Mouse (Mus musculus): ENCODE measurements around the gene Zeb2. TPM values are rescaled to one million over a fixed set of nuclear protein-coding genes. Genes with fewer than 3 reads are reported as not detected.

Zeb2 gene
- polyA plus RNA-seq, 1 experiment from 2014 or later = 32.8 TPM

DNA sequence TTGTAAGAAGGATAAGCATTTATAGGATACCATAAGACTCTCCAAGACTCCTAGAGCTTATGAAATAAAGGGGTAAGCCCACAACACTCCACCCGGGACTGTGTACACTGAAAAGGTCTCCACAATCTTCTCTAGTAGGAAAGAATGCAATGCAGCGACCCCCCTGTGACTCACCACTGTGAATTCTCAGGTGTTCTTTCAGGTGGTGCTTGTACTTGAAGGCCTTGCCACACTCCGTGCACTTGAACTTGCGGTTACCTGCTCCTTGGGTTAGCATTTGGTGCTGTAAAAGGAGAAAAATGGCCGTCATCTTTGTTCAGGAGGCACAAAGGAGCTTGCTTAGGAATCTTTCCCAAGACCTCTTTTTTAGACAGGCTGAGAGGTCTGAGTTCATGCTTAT, 118.5 kb downstream of the Zeb2 start:
- no peak overlapping the region for H3K4me3 ChIP-seq (ENCODE audit: low read depth, low read length)
- no peaks in the 10 kb centered on the region for H3K9me3 ChIP-seq (ENCODE audit: control insufficient read depth, low read length)
- H3K27me3 ChIP-seq (replicated peaks; ENCODE audit: control insufficient read depth, insufficient read depth, low read length) = no peaks in the 10 kb centered on the region
- no peak for ATAC-seq (replicated peaks; ENCODE audit: low FRiP score)
- no peak for DNase-seq (ENCODE audit: low spot score)
- WGBS = 92% methylated on average over 5 of the region's 5 CpGs
- H3K4me1 ChIP-seq (replicated peaks; ENCODE audit: control insufficient read depth, insufficient read depth, low read length) = no peaks in the 10 kb centered on the region
- H3K27ac ChIP-seq (ENCODE audit: low read depth, low read length) = no peak overlapping the region
- H3K9ac ChIP-seq (ENCODE audit: low read depth, low read length) = no peak overlapping the region
- H3K4me2 ChIP-seq = no peak overlapping the region
- H3K36me3 ChIP-seq (ENCODE audit: control insufficient read depth, insufficient read depth, low read length) = peaks cover 37% of the 10 kb centered on the region

DNA sequence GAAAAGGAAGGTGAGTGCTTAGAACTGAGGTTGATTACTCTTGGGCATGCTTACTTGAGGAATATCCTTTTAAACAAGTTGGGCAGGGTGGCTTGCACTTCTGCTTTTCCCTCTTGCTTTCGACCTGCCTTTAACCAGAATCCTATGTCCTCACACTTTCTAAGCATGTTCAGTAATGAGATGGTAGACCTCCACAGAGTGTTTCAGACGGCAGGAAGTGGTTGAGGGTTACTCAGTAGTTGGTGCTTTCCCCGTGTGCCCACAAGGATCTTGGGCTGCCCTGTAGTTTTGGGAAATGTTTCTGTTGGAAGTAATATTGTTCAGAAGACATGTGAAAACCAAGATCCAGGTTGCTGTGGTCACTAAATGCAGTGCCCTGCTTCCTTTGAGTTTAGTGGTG, 135.5 kb downstream of the Zeb2 start:
- 49% methylated on average over 3 of the region's 3 CpGs for WGBS
- Histone ChIP-seq H3K27ac (ENCODE audit: low read depth, low read length) (no peak overlapping the region), H3K36me3 (ENCODE audit: control insufficient read depth, insufficient read depth, low read length) (no peaks in the 10 kb centered on the region), H3K9me3 (ENCODE audit: control insufficient read depth, low read length) (no peaks in the 10 kb centered on the region), H3K4me1 (replicated peaks; ENCODE audit: control insufficient read depth, insufficient read depth, low read length) (peaks cover 9% of the 10 kb centered on the region), H3K27me3 (replicated peaks; ENCODE audit: control insufficient read depth, insufficient read depth, low read length) (no peaks in the 10 kb centered on the region), H3K9ac (ENCODE audit: low read depth, low read length) (no peak overlapping the region), H3K4me2 (no peak overlapping the region), H3K4me3 (ENCODE audit: low read depth, low read length) (no peak overlapping the region)
- DNase-seq (ENCODE audit: low spot score) = no peak
- no peak for ATAC-seq (replicated peaks; ENCODE audit: low FRiP score)

DNA sequence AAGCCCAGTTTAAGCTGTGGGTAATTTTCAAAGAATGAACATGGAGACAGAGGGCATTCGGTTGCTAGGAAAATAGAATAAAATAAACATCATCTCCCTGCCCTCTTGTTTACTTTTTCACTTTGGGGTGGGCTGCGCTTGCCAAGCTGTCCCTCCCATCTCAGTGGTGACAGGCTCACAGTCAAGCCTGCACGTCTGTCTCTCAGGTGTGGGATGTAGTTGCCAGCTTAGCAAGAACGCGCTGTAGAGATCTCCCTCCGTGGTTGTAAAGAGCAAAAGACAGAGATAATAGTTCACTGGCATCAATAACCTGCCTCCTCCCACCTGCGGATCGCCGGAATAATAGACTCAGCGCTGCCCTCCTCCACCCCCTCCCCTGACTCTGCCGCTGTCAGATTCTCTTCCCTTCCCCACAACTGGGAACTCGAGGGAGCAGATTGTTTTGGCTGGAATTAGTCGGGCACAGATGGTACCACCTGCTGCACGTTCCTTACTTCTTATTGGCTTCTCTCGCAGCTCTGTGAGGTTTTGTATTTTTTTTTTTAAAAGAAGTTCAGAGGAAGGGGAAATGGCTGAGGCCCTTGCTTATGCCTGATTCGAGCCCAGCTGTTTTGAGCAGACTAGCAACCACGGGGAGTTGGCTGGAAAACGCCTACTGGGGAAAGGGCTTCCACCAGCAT, 138.0 kb downstream of the Zeb2 start:
- Histone ChIP-seq H3K27me3 (replicated peaks; ENCODE audit: control insufficient read depth, insufficient read depth, low read length) (no peaks in the 10 kb centered on the region), H3K9ac (ENCODE audit: low read depth, low read length) (no peak overlapping the region), H3K4me2 (peak overlapping the region; percentile 57), H3K9me3 (ENCODE audit: control insufficient read depth, low read length) (no peaks in the 10 kb centered on the region), H3K4me3 (ENCODE audit: low read depth, low read length) (peak overlapping the region; percentile 21; the same call in 1 of the 2 replicates), H3K27ac (ENCODE audit: low read depth, low read length) (no peak overlapping the region), H3K4me1 (replicated peaks; ENCODE audit: control insufficient read depth, insufficient read depth, low read length) (peaks cover 9% of the 10 kb centered on the region), H3K36me3 (ENCODE audit: control insufficient read depth, insufficient read depth, low read length) (no peaks in the 10 kb centered on the region)
- WGBS = 10% methylated on average over 18 of the region's 18 CpGs
- no peak for ATAC-seq (replicated peaks; ENCODE audit: low FRiP score)
- no peak for DNase-seq (ENCODE audit: low spot score)

DNA sequence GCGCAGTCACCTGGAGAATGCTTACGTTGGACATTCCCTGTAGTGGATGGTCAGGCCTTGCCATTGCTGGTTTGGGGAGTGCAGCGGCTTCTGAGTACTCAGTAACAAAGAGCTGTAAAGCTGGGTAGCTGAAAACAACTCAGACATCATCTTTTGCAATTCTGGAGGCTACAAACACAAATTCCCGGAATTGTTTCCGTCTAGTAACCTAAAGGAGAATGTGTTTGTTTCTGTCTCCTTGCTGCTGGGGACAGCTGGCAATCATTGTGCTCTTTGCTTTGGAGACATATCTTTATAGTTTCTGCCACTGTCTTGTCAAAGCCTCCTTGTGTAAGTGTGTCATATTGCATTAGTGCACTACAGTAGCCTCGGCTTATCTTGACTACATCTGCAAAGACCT, 139.2 kb downstream of the Zeb2 start:
- ATAC-seq (replicated peaks; ENCODE audit: low FRiP score) (no peak), DNase-seq (ENCODE audit: low spot score) (no peak)
- no peak overlapping the region for H3K9ac ChIP-seq (ENCODE audit: low read depth, low read length)
- no peaks in the 10 kb centered on the region for H3K36me3 ChIP-seq (ENCODE audit: control insufficient read depth, insufficient read depth, low read length)
- no peak overlapping the region for H3K4me3 ChIP-seq (ENCODE audit: low read depth, low read length)
- peaks cover 9% of the 10 kb centered on the region for H3K4me1 ChIP-seq (replicated peaks; ENCODE audit: control insufficient read depth, insufficient read depth, low read length)
- H3K27me3 ChIP-seq (replicated peaks; ENCODE audit: control insufficient read depth, insufficient read depth, low read length) = no peaks in the 10 kb centered on the region
- H3K4me2 ChIP-seq = no peak overlapping the region
- H3K9me3 ChIP-seq (ENCODE audit: control insufficient read depth, low read length) = no peaks in the 10 kb centered on the region
- WGBS = 80% methylated on average over 6 of the region's 6 CpGs
- no peak overlapping the region for H3K27ac ChIP-seq (ENCODE audit: low read depth, low read length)

DNA sequence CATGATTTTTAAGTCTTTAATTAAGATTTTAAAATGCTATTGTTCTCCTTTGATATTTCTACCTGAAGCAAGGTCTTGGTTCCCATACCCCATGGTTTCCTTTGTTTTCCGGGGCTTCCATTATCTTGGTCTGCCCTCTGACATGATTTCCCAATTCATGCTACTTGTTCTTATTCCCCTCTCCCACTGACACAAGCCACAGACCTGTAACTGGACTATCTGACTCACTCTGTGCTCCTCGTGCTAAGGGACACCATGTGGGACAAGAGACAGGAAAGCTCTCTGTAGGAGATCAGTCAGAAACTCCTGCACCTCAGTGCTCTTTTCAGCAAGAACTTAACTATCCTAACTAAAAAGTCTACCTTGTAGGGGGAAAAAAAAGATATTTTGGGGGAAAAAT, 139.6 kb downstream of the Zeb2 start:
- WGBS = 54% methylated on average over 2 of the region's 2 CpGs
- DNase-seq (ENCODE audit: low spot score) (no peak), ATAC-seq (replicated peaks; ENCODE audit: low FRiP score) (no peak)
- no peak overlapping the region for H3K4me2 ChIP-seq
- no peak overlapping the region for H3K4me3 ChIP-seq (ENCODE audit: low read depth, low read length)
- H3K36me3 ChIP-seq (ENCODE audit: control insufficient read depth, insufficient read depth, low read length) = no peaks in the 10 kb centered on the region
- H3K27me3 ChIP-seq (replicated peaks; ENCODE audit: control insufficient read depth, insufficient read depth, low read length) = no peaks in the 10 kb centered on the region
- H3K4me1 ChIP-seq (replicated peaks; ENCODE audit: control insufficient read depth, insufficient read depth, low read length) = peaks cover 9% of the 10 kb centered on the region
- H3K27ac ChIP-seq (ENCODE audit: low read depth, low read length) = no peak overlapping the region
- no peaks in the 10 kb centered on the region for H3K9me3 ChIP-seq (ENCODE audit: control insufficient read depth, low read length)
- no peak overlapping the region for H3K9ac ChIP-seq (ENCODE audit: low read depth, low read length)

DNA sequence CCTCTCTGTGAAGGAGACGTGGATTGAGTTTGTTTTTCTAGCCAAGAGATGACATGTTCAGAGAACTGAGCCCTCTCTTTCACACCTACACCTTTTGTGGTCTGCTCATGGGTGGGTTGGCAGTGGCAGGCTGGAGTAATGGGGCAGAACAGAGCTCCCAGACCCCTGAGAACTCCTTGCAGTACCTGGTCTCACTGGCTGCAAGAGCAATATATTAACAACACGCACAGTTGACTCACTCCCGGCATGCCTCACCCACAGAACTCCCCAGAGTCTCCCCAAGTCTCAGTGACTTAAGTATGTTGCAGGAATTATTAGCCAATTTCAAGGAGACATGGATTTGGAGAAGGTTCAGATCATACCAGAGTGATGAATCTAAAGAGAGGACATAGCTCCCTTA, 140.1 kb downstream of the Zeb2 start:
- DNase-seq (ENCODE audit: low spot score) = no peak
- 77% methylated on average over 3 of the region's 3 CpGs for WGBS
- Histone ChIP-seq H3K36me3 (ENCODE audit: control insufficient read depth, insufficient read depth, low read length) (no peaks in the 10 kb centered on the region), H3K9me3 (ENCODE audit: control insufficient read depth, low read length) (no peaks in the 10 kb centered on the region), H3K4me2 (no peak overlapping the region), H3K27ac (ENCODE audit: low read depth, low read length) (no peak overlapping the region), H3K9ac (ENCODE audit: low read depth, low read length) (no peak overlapping the region), H3K27me3 (replicated peaks; ENCODE audit: control insufficient read depth, insufficient read depth, low read length) (no peaks in the 10 kb centered on the region), H3K4me3 (ENCODE audit: low read depth, low read length) (no peak overlapping the region), H3K4me1 (replicated peaks; ENCODE audit: control insufficient read depth, insufficient read depth, low read length) (peaks cover 9% of the 10 kb centered on the region)
- no peak for ATAC-seq (replicated peaks; ENCODE audit: low FRiP score)

DNA sequence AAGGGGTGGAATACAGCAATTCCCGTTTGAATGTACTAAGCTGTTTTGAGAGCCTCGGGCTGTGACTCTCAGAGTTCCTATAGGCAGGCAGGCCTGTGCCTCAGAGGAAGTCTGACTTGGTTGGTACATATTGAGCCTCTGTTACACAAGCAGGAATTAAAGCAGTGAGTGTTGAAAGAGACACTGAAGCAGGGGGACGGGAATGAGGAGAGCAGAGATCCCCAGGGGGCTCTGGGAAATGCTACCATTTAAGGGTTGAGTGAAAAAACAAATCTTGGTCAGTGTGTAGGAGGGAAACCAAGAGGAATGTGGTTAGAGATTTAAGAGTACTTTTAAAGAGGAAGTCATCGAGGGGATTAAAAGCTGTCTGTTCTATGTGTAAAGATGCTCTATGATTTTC, 140.7 kb downstream of the Zeb2 start:
- H3K4me3 ChIP-seq (ENCODE audit: low read depth, low read length) = no peak overlapping the region
- DNase-seq (ENCODE audit: low spot score) (no peak), ATAC-seq (replicated peaks; ENCODE audit: low FRiP score) (no peak)
- 54% methylated on average over 4 of the region's 4 CpGs for WGBS
- H3K9me3 ChIP-seq (ENCODE audit: control insufficient read depth, low read length) = no peaks in the 10 kb centered on the region
- H3K4me1 ChIP-seq (replicated peaks; ENCODE audit: control insufficient read depth, insufficient read depth, low read length) = peaks cover 9% of the 10 kb centered on the region
- no peaks in the 10 kb centered on the region for H3K27me3 ChIP-seq (replicated peaks; ENCODE audit: control insufficient read depth, insufficient read depth, low read length)
- H3K27ac ChIP-seq (ENCODE audit: low read depth, low read length) = no peak overlapping the region
- H3K9ac ChIP-seq (ENCODE audit: low read depth, low read length) = no peak overlapping the region
- no peak overlapping the region for H3K4me2 ChIP-seq
- no peaks in the 10 kb centered on the region for H3K36me3 ChIP-seq (ENCODE audit: control insufficient read depth, insufficient read depth, low read length)

DNA sequence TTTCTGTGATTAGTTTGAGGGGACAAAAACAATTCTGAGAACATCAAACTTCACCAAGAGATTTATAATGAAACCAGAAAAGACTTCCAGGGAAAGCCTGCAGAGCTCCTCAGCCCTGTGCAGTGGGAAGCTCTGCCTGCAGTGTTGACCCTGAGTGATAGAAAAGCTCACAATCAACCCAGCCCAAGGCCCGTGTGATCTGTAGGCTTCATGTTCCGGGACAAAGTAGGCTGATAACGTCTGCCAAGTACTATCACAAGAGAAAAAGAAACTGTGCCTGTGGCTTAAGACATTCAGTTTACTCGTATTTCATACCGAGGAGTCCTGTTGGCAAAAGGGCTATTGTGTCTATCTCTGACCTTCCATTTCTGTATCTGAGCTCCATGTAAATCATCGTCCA, 143.4 kb downstream of the Zeb2 start:
- 0 out of 2 replicates have a peak, but pooled peaks have one; percentile 46 for ATAC-seq (replicated peaks; ENCODE audit: low FRiP score)
- no peak for DNase-seq (ENCODE audit: low spot score)
- no peaks in the 10 kb centered on the region for H3K27me3 ChIP-seq (replicated peaks; ENCODE audit: control insufficient read depth, insufficient read depth, low read length)
- H3K4me2 ChIP-seq = peak overlapping the region; percentile 6; the same call in 1 of the 2 replicates
- no peak overlapping the region for H3K9ac ChIP-seq (ENCODE audit: low read depth, low read length)
- H3K27ac ChIP-seq (ENCODE audit: low read depth, low read length) = no peak overlapping the region
- H3K4me1 ChIP-seq (replicated peaks; ENCODE audit: control insufficient read depth, insufficient read depth, low read length) = peaks cover 9% of the 10 kb centered on the region
- 55% methylated on average over 6 of the region's 6 CpGs for WGBS
- no peak overlapping the region for H3K4me3 ChIP-seq (ENCODE audit: low read depth, low read length)
- no peaks in the 10 kb centered on the region for H3K9me3 ChIP-seq (ENCODE audit: control insufficient read depth, low read length)
- H3K36me3 ChIP-seq (ENCODE audit: control insufficient read depth, insufficient read depth, low read length) = no peaks in the 10 kb centered on the region

DNA sequence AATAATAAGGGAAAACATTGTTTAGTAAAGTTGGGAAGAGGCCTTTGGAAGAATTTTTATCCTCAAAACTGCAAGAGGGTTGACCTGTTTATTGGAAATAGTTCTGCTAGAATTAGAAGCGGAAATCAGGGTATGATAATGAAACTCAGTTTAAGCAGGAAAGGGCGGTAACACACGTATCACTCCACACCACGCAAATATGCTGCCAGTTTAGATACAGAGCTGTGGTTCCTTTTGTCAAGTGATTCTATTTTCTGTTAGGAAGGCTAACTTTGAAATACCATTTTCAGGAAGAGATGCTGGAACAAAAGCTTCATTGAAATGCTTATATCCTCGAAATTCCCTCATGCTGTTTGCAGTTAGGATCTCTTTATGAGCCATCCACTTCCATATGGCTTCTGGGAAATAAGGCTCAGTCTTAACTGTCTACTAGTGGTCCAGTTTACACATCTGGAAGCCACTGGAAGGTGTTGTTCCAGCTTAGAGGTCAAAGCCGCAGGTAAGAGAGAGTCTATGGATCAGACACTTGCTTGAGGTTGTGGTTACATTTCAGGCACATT, 147.0 kb downstream of the Zeb2 start:
- no peak overlapping the region for H3K4me2 ChIP-seq
- WGBS = 58% methylated on average over 6 of the region's 6 CpGs
- no peak overlapping the region for H3K4me3 ChIP-seq (ENCODE audit: low read depth, low read length)
- H3K36me3 ChIP-seq (ENCODE audit: control insufficient read depth, insufficient read depth, low read length) = no peaks in the 10 kb centered on the region
- H3K27ac ChIP-seq (ENCODE audit: low read depth, low read length) = peak overlapping the region; percentile 2; the same call in 1 of the 2 replicates
- 0 out of 2 replicates have a peak, but pooled peaks have one; percentile 47 for ATAC-seq (replicated peaks; ENCODE audit: low FRiP score)
- DNase-seq (ENCODE audit: low spot score) = no peak
- H3K9ac ChIP-seq (ENCODE audit: low read depth, low read length) = no peak overlapping the region
- H3K27me3 ChIP-seq (replicated peaks; ENCODE audit: control insufficient read depth, insufficient read depth, low read length) = no peaks in the 10 kb centered on the region
- peaks cover 9% of the 10 kb centered on the region for H3K4me1 ChIP-seq (replicated peaks; ENCODE audit: control insufficient read depth, insufficient read depth, low read length)
- no peaks in the 10 kb centered on the region for H3K9me3 ChIP-seq (ENCODE audit: control insufficient read depth, low read length)

Measured in liver, embryonic 11.5 days (tissue).